Mouse (Mus musculus) heart, embryonic 12.5 days (tissue): ENCODE measurements around the gene Lmntd1. TPM values are rescaled to one million over a fixed set of nuclear protein-coding genes. Genes with fewer than 3 reads are reported as not detected.

Experiments
- ATAC-seq: fragments of 200-750 bp; cut with Nextera tagmentation; 2 replicates; pipeline ENCODE4 v1.8.0; 2017; ENCODE audit warnings: moderate TSS enrichment, moderate library complexity; ENCODE audit not compliant: insufficient number of reproducible peaks, low FRiP score
- H3K27ac ChIP-seq: fragments of 300-500 bp; sonication (generic); 2 replicates; pipeline ENCODE4 v1.5.1; 2016; ENCODE audit warnings: mild to moderate bottlenecking, moderate library complexity; ENCODE audit not compliant: poor library complexity, severe bottlenecking
- H3K27me3 ChIP-seq: fragments of 300-500 bp; sonication (generic); replicated peaks from 2 replicates; pipeline ENCODE4 v1.6.1; 2016; ENCODE audit warnings: mild to moderate bottlenecking, moderate library complexity
- H3K36me3 ChIP-seq: fragments of 300-500 bp; sonication (generic); 2 replicates; pipeline ENCODE4 v1.6.1; 2016; ENCODE audit warnings: mild to moderate bottlenecking, moderate library complexity
- H3K4me1 ChIP-seq: fragments of 300-500 bp; sonication (generic); replicated peaks from 2 replicates; pipeline ENCODE4 v1.6.1; 2016; ENCODE audit warnings: mild to moderate bottlenecking
- H3K4me2 ChIP-seq: fragments of 300-500 bp; sonication (generic); 2 replicates; pipeline ENCODE4 v1.6.1; 2016; ENCODE audit warnings: mild to moderate bottlenecking, moderate library complexity
- H3K4me3 ChIP-seq: fragments of 300-500 bp; sonication (generic); 2 replicates; pipeline ENCODE4 v1.5.1; 2016; ENCODE audit warnings: mild to moderate bottlenecking
- H3K9ac ChIP-seq: fragments of 300-500 bp; sonication (generic); 2 replicates; pipeline ENCODE4 v1.6.1; 2016; ENCODE audit warnings: mild to moderate bottlenecking, moderate library complexity
- H3K9me3 ChIP-seq: fragments of 300-500 bp; sonication (generic); replicated peaks from 2 replicates; pipeline ENCODE4 v1.6.1; 2016; ENCODE audit warnings: mild to moderate bottlenecking, moderate library complexity
- WGBS: fragments of 180-500 bp; shearing (Covaris S2); methylation state at CpG from one replicate; pipeline ENCODE4 v1.1.7; 2016; 5-methylcytosine and 5-hydroxymethylcytosine counted together
- polyA plus RNA-seq: library from polyadenylated mRNA; unstranded; fragments of >200 nt; fragmentation: Nextera tagmentation; extraction: Ambion mirVana; gene quantifications from 2 replicates; pipeline ENCODE4 v1.2.1, GENCODE M21; 2016

Lmntd1 gene
- polyA plus RNA-seq, 1 experiment from 2014 or later = 7.0 TPM

- peaks cover 34% of the 10 kb centered on the region for H3K4me1 ChIP-seq
- H3K27ac ChIP-seq = no peak overlapping the region
- no peak overlapping the region for H3K9ac ChIP-seq
- 38% methylated on average over 12 of the region's 12 CpGs for WGBS
- ATAC-seq = peak; percentile 25; the same call in 1 of the 2 replicates
- no peaks in the 10 kb centered on the region for H3K27me3 ChIP-seq
- no peaks in the 10 kb centered on the region for H3K36me3 ChIP-seq
- H3K4me3 ChIP-seq = no peak overlapping the region
- 0 out of 2 replicates have a peak, but pooled peaks cover 3% of the 10 kb centered on the region for H3K9me3 ChIP-seq
- H3K4me2 ChIP-seq = no peak overlapping the region
Measured at GRCm38 (mm10) chr6:145485986-145486605, 128.0 kb downstream of the Lmntd1 start.

- Histone ChIP-seq H3K36me3 (no peaks in the 10 kb centered on the region), H3K9ac (no peak overlapping the region), H3K4me2 (no peak overlapping the region), H3K4me1 (peaks cover 55% of the 10 kb centered on the region), H3K9me3 (no peaks in the 10 kb centered on the region), H3K27me3 (no peaks in the 10 kb centered on the region), H3K4me3 (no peak overlapping the region), H3K27ac (peak overlapping the region; percentile 84; the same call in 1 of the 2 replicates)
- 52% methylated on average over 5 of the region's 5 CpGs for WGBS
- no peak for ATAC-seq
Measured at GRCm38 (mm10) chr6:145483318-145483674, 130.8 kb downstream of the Lmntd1 start.

GRCm38 (mm10) chr6:145482656-145483317, 131.3 kb downstream of the Lmntd1 start:
- no peaks in the 10 kb centered on the region for H3K27me3 ChIP-seq
- H3K4me2 ChIP-seq = no peak overlapping the region
- peaks cover 55% of the 10 kb centered on the region for H3K4me1 ChIP-seq
- WGBS = 76% methylated on average over 17 of the region's 17 CpGs
- peak overlapping the region; percentile 84 for H3K27ac ChIP-seq
- no peak for ATAC-seq
- H3K36me3 ChIP-seq = no peaks in the 10 kb centered on the region
- H3K4me3 ChIP-seq = no peak overlapping the region
- H3K9me3 ChIP-seq = no peaks in the 10 kb centered on the region
- no peak overlapping the region for H3K9ac ChIP-seq

GRCm38 (mm10) chr6:145481938-145482337, 132.2 kb downstream of the Lmntd1 start:
- ATAC-seq = no peak; the same call in 1 of the 2 replicates
- Histone ChIP-seq H3K9ac (peak overlapping the region; percentile 34; the same call in 1 of the 2 replicates), H3K4me2 (peak overlapping the region; percentile 45), H3K4me1 (peaks cover 61% of the 10 kb centered on the region), H3K27ac (peak overlapping the region; percentile 84), H3K27me3 (no peaks in the 10 kb centered on the region), H3K36me3 (no peaks in the 10 kb centered on the region), H3K9me3 (no peaks in the 10 kb centered on the region), H3K4me3 (no peak overlapping the region)
- WGBS = 43% methylated on average over 15 of the region's 15 CpGs

GRCm38 (mm10) chr6:145478821-145479271, 135.3 kb downstream of the Lmntd1 start:
- Histone ChIP-seq H3K27me3 (no peaks in the 10 kb centered on the region), H3K4me2 (no peak overlapping the region), H3K4me1 (peaks cover 49% of the 10 kb centered on the region), H3K27ac (no peak overlapping the region), H3K4me3 (no peak overlapping the region), H3K9me3 (no peaks in the 10 kb centered on the region), H3K36me3 (no peaks in the 10 kb centered on the region), H3K9ac (no peak overlapping the region)
- ATAC-seq = no peak
- 64% methylated on average over 4 of the region's 4 CpGs for WGBS

GRCm38 (mm10) chr6:145477367-145477905, 136.7 kb downstream of the Lmntd1 start:
- no peak overlapping the region for H3K27ac ChIP-seq
- peaks cover 42% of the 10 kb centered on the region for H3K4me1 ChIP-seq
- WGBS = 64% methylated on average over 10 of the region's 10 CpGs
- H3K9ac ChIP-seq = no peak overlapping the region
- no peak overlapping the region for H3K4me3 ChIP-seq
- no peak for ATAC-seq
- no peaks in the 10 kb centered on the region for H3K9me3 ChIP-seq
- H3K4me2 ChIP-seq = no peak overlapping the region
- no peaks in the 10 kb centered on the region for H3K36me3 ChIP-seq
- H3K27me3 ChIP-seq = no peaks in the 10 kb centered on the region

- H3K36me3 ChIP-seq = no peaks in the 10 kb centered on the region
- H3K4me1 ChIP-seq = peaks cover 12% of the 10 kb centered on the region
- H3K27ac ChIP-seq = no peak overlapping the region
- no peaks in the 10 kb centered on the region for H3K9me3 ChIP-seq
- no peak; the same call in 1 of the 2 replicates for ATAC-seq
- H3K4me2 ChIP-seq = no peak overlapping the region
- H3K9ac ChIP-seq = no peak overlapping the region
- WGBS = 80% methylated on average over 11 of the region's 11 CpGs
- H3K4me3 ChIP-seq = no peak overlapping the region
- no peaks in the 10 kb centered on the region for H3K27me3 ChIP-seq
Measured at GRCm38 (mm10) chr6:145471638-145472247, 142.4 kb downstream of the Lmntd1 start.

GRCm38 (mm10) chr6:145469260-145469943, 144.7 kb downstream of the Lmntd1 start:
- no peak overlapping the region for H3K4me2 ChIP-seq
- WGBS = 79% methylated on average over 8 of the region's 8 CpGs
- peaks cover 12% of the 10 kb centered on the region for H3K4me1 ChIP-seq
- H3K9ac ChIP-seq = no peak overlapping the region
- no peak for ATAC-seq
- no peak overlapping the region for H3K27ac ChIP-seq
- H3K9me3 ChIP-seq = no peaks in the 10 kb centered on the region
- H3K4me3 ChIP-seq = no peak overlapping the region
- no peaks in the 10 kb centered on the region for H3K36me3 ChIP-seq
- H3K27me3 ChIP-seq = no peaks in the 10 kb centered on the region

GRCm38 (mm10) chr6:145464027-145464426, 150.1 kb downstream of the Lmntd1 start:
- H3K9ac ChIP-seq = no peak overlapping the region
- H3K4me3 ChIP-seq = no peak overlapping the region
- H3K36me3 ChIP-seq = no peaks in the 10 kb centered on the region
- H3K4me1 ChIP-seq = peaks cover 41% of the 10 kb centered on the region
- H3K4me2 ChIP-seq = no peak overlapping the region; the same call in 1 of the 2 replicates
- WGBS = 73% methylated on average over 4 of the region's 4 CpGs
- no peaks in the 10 kb centered on the region for H3K9me3 ChIP-seq
- no peaks in the 10 kb centered on the region for H3K27me3 ChIP-seq
- peak overlapping the region; percentile 94 for H3K27ac ChIP-seq
- ATAC-seq = no peak

GRCm38 (mm10) chr6:145462677-145463245, 151.4 kb downstream of the Lmntd1 start:
- Histone ChIP-seq H3K9me3 (no peaks in the 10 kb centered on the region), H3K27me3 (no peaks in the 10 kb centered on the region), H3K27ac (peak overlapping the region; percentile 94), H3K36me3 (no peaks in the 10 kb centered on the region), H3K4me2 (peak overlapping the region; percentile 52), H3K9ac (peak overlapping the region; percentile 40; the same call in 1 of the 2 replicates), H3K4me3 (peak overlapping the region; percentile 23), H3K4me1 (peaks cover 50% of the 10 kb centered on the region)
- peak; percentile 84 for ATAC-seq
- 27% methylated on average over 12 of the region's 12 CpGs for WGBS
